19 mouse cellular contexts compared by ENCODE assay signal in genomic region chr3:146198803-146199481, GRCm38 (mm10). TPM values are rescaled to one million over a fixed set of nuclear protein-coding genes. Genes with fewer than 3 reads are reported as not detected.
DNase-seq lines count a peak whose midpoint lies in the region; ATAC-seq lines count a peak whose summit lies in the region.
"Had no signal": no experiment of that assay in that cellular context is flagged by ENCODE, and none has a peak within 500 bp of the region (broad histone marks: within the 10 kb centered on the region; RNA-seq: fewer than 3 reads in every experiment).

No protein-coding gene starts in this region.

- H3K9me3 ChIP-seq in hindbrain, embryonic 11.5 days (ENCODE audit: control insufficient read depth, low read length): no peaks in the 10 kb centered on the region
- no peaks in the 10 kb centered on the region for H3K9me3 ChIP-seq in hindbrain, embryonic 10.5 days
- H3K9me3 ChIP-seq in hindbrain, embryonic 14.5 days (ENCODE audit: control insufficient read depth, low read length): no peaks in the 10 kb centered on the region
- no peaks in the 10 kb centered on the region for H3K9me3 ChIP-seq in neural tube, embryonic 13.5 days
- H3K9me3 ChIP-seq: G1E; liver, embryonic 13.5 days; megakaryocyte, embryonic 14.5 days had no signal

- H3K36me3 ChIP-seq in hindbrain, embryonic 11.5 days (ENCODE audit: control insufficient read depth, insufficient read depth, low read length): no peaks in the 10 kb centered on the region
- no peaks in the 10 kb centered on the region for H3K36me3 ChIP-seq in hindbrain, embryonic 10.5 days
- H3K36me3 ChIP-seq in hindbrain, embryonic 14.5 days (replicated peaks; ENCODE audit: control insufficient read depth, insufficient read depth): no peaks in the 10 kb centered on the region
- H3K36me3 ChIP-seq in neural tube, embryonic 13.5 days: no peaks in the 10 kb centered on the region
- H3K36me3 ChIP-seq: G1E; liver, embryonic 13.5 days had no signal

- H3K9ac ChIP-seq in hindbrain, embryonic 11.5 days (ENCODE audit: low read depth, low read length): no peak overlapping the region
- no peak overlapping the region for H3K9ac ChIP-seq in hindbrain, embryonic 14.5 days
- H3K9ac ChIP-seq in neural tube, embryonic 13.5 days: no peak overlapping the region
- H3K9ac ChIP-seq: liver, embryonic 13.5 days had no signal

- WGBS in hindbrain, embryonic 11.5 days: 70% methylated on average over 11 of the region's 11 CpGs
- 85% methylated on average over 11 of the region's 11 CpGs for WGBS in hindbrain, embryonic 10.5 days
- whole genome bisulfite sequencing in hindbrain, embryonic 14.5 days: 53% methylated on average over 11 of the region's 11 CpGs
- 21% methylated on average over 11 of the region's 11 CpGs for WGBS in neural tube, embryonic 13.5 days

- no peak overlapping the region for H3K4me2 ChIP-seq in hindbrain, embryonic 11.5 days (replicated peaks; ENCODE audit: low read depth, low read length)
- H3K4me2 ChIP-seq in hindbrain, embryonic 14.5 days (replicated peaks): no peak overlapping the region
- no peak overlapping the region for H3K4me2 ChIP-seq in neural tube, embryonic 13.5 days
- H3K4me2 ChIP-seq: liver, embryonic 13.5 days had no signal

- no peak for DNase-seq in hindbrain, embryonic 11.5 days (ENCODE audit: low spot score)
- no peak for DNase-seq in hindbrain, embryonic 10.5 days (ENCODE audit: low spot score)
- peak; percentile 32 for DNase-seq in MN1 (ENCODE audit: low spot score)
- DNase-seq in hindbrain, embryonic 14.5 days (ENCODE audit: low spot score): no peak
- no peak for DNase-seq in thymus, postnatal 4 days
- DNase-seq in spleen, postnatal 4 days (ENCODE audit: low spot score in 2 of 2): no peak
- DNase-seq: adrenal gland, postnatal 10 days; cerebellum, adult 2 months; gastrocnemius, postnatal 10 days; heart, adult 2 months; liver, embryonic 13.5 days; thymus, postnatal 36 days had no signal

- no peak overlapping the region for H3K4me3 ChIP-seq in hindbrain, embryonic 11.5 days (ENCODE audit: low read depth, low read length)
- no peak overlapping the region for H3K4me3 ChIP-seq in hindbrain, embryonic 10.5 days
- H3K4me3 ChIP-seq in hindbrain, embryonic 14.5 days (replicated peaks; ENCODE audit: low read length): no peak overlapping the region
- H3K4me3 ChIP-seq in neural tube, embryonic 13.5 days: no peak overlapping the region
- H3K4me3 ChIP-seq: heart, adult 2 months; liver, embryonic 13.5 days; megakaryocyte, embryonic 14.5 days had no signal

- no peak overlapping the region for H3K27ac ChIP-seq in hindbrain, embryonic 11.5 days (ENCODE audit: low read depth, low read length)
- H3K27ac ChIP-seq in hindbrain, embryonic 10.5 days: no peak overlapping the region
- 0 out of 2 replicates have a peak overlapping the region, but pooled peaks have one; percentile 1 for H3K27ac ChIP-seq in hindbrain, embryonic 14.5 days
- H3K27ac ChIP-seq in neural tube, embryonic 13.5 days (replicated peaks): peak overlapping the region; percentile 39
- H3K27ac ChIP-seq: heart, adult 2 months; liver, embryonic 13.5 days; stomach, postnatal 0 days had no signal

- 0 out of 2 replicates have a peak, but pooled peaks cover 2% of the 10 kb centered on the region for H3K27me3 ChIP-seq in hindbrain, embryonic 11.5 days (ENCODE audit: control insufficient read depth, insufficient read depth, low read length)
- H3K27me3 ChIP-seq in hindbrain, embryonic 10.5 days (ENCODE audit: insufficient read depth, poor library complexity, severe bottlenecking): no peaks in the 10 kb centered on the region
- H3K27me3 ChIP-seq in hindbrain, embryonic 14.5 days (ENCODE audit: control insufficient read depth, insufficient read depth, low read length): no peaks in the 10 kb centered on the region
- H3K27me3 ChIP-seq in neural tube, embryonic 13.5 days: peaks cover 42% of the 10 kb centered on the region
- H3K27me3 ChIP-seq: liver, embryonic 13.5 days had no signal

- no peaks in the 10 kb centered on the region for H3K4me1 ChIP-seq in hindbrain, embryonic 11.5 days (replicated peaks; ENCODE audit: control insufficient read depth, insufficient read depth, low read length)
- H3K4me1 ChIP-seq in hindbrain, embryonic 10.5 days (replicated peaks): peaks cover 10% of the 10 kb centered on the region
- 0 out of 2 replicates have a peak, but pooled peaks cover 9% of the 10 kb centered on the region for H3K4me1 ChIP-seq in hindbrain, embryonic 14.5 days (replicated peaks; ENCODE audit: control insufficient read depth, insufficient read depth, low read length)
- H3K4me1 ChIP-seq in neural tube, embryonic 13.5 days (replicated peaks): peaks cover 15% of the 10 kb centered on the region
- H3K4me1 ChIP-seq: megakaryocyte, embryonic 14.5 days had no signal

- peak; percentile 90 for ATAC-seq in hindbrain, embryonic 11.5 days (ENCODE audit: low FRiP score)
- peak; percentile 54; the same call in 1 of the 2 replicates for ATAC-seq in hindbrain, embryonic 14.5 days (ENCODE audit: low FRiP score)
- ATAC-seq in neural tube, embryonic 13.5 days (ENCODE audit: low read depth): peak; percentile 92
- ATAC-seq: intestine, postnatal 0 days; lung, postnatal 0 days had no signal

RNA-seq across cellular contexts. Expression of gene Lpar3, which starts 21.8 kb away (rescaled TPM):
- 1.4 and 1.5 TPM in 2 replicates for polyA plus RNA-seq in hindbrain, embryonic 11.5 days (2014; fragmentation: Nextera tagmentation; extraction: Ambion mirVana)
- 0.68 and 1.00 TPM in 2 replicates for polyA plus RNA-seq in hindbrain, embryonic 10.5 days (2016; fragmentation: Nextera tagmentation; extraction: Ambion mirVana)
- 0.37 and 0.81 TPM in 2 replicates for polyA plus RNA-seq in hindbrain, embryonic 14.5 days (2014; fragmentation: Nextera tagmentation; extraction: Ambion mirVana)
- polyA plus RNA-seq in neural tube, embryonic 13.5 days (2015; fragmentation: Nextera tagmentation; extraction: Ambion mirVana): 0.92 and 1.5 TPM in 2 replicates
- polyA plus RNA-seq: G1E had no signal

RNA-seq across cellular contexts. Expression of gene Mcoln2, which starts 49.3 kb away (rescaled TPM):
- polyA plus RNA-seq in hindbrain, embryonic 11.5 days (2014; fragmentation: Nextera tagmentation; extraction: Ambion mirVana): 0.28 and 0.57 TPM in 2 replicates
- polyA plus RNA-seq in hindbrain, embryonic 10.5 days (2016; fragmentation: Nextera tagmentation; extraction: Ambion mirVana): 0.41 and 0.62 TPM in 2 replicates
- 0.11 TPM in 1 of 2 replicates, not detected in the other for polyA plus RNA-seq in hindbrain, embryonic 14.5 days (2014; fragmentation: Nextera tagmentation; extraction: Ambion mirVana)
- 0.15 and 0.36 TPM in 2 replicates for polyA plus RNA-seq in neural tube, embryonic 13.5 days (2015; fragmentation: Nextera tagmentation; extraction: Ambion mirVana)
- polyA plus RNA-seq: cortical plate, adult 2 months; G1E had no signal

Comparison
In these comparisons a context has a peak if more than half of its experiments do, and no peak if none do; other contexts are left out.
1. H3K27ac ChIP-seq: peak in hindbrain, embryonic 14.5 days (single experiment) and neural tube, embryonic 13.5 days (single experiment); none in hindbrain, embryonic 11.5 days (single experiment) and hindbrain, embryonic 10.5 days (single experiment).
2. Peak in every context shown above with its lines, with median percentiles within 50 percentile points of each other: ATAC-seq.